Mouse (Mus musculus) lung, adult 2 months (tissue): Measurements from ENCODE around the gene Fam13a. TPM values are rescaled to one million over a fixed set of nuclear protein-coding genes. Genes with fewer than 3 reads are reported as not detected.

ENCODE experiments used
- DNase-seq: peaks from one replicate; pipeline ENCODE4 v3.0.0; 2022
- H3K4me1 ChIP-seq: fragments of 200-500 bp; 2 replicates; pipeline ENCODE4 v1.6.1; 2011; ENCODE audit warnings: low read length; ENCODE audit not compliant: control insufficient read depth, insufficient read depth
- H3K4me3 ChIP-seq: fragments of 200-500 bp; replicated peaks from 2 replicates; pipeline ENCODE3; 2011; ENCODE audit warnings: low read depth, mild to moderate bottlenecking, control low read depth, low read length; ENCODE audit errors: extremely low read depth
- CTCF ChIP-seq: fragments of 200-500 bp; IDR thresholded peaks from 2 replicates; pipeline ENCODE4 v1.5.1; 2011; ENCODE audit warnings: mild to moderate bottlenecking, low read length, control low read depth; ENCODE audit not compliant: insufficient read depth
- POLR2A ChIP-seq: fragments of 200-500 bp; IDR thresholded peaks from 2 replicates; pipeline ENCODE4 v1.6.1; 2011; ENCODE audit warnings: low read depth, mild to moderate bottlenecking, control low read depth, low read length, borderline replicate concordance; ENCODE audit errors: extremely low read depth
- WGBS: fragments of 180-500 bp; shearing (Covaris S2); methylation state at CpG from one replicate; pipeline ENCODE4 v1.1.7; 2018; 5-methylcytosine and 5-hydroxymethylcytosine counted together
- polyA plus RNA-seq: library from polyadenylated mRNA; depleted of rRNA; stranded (reverse); fragments of >200 nt; gene quantifications from 2 replicates; pipeline ENCODE4 v1.2.3, GENCODE M21; 2012; rRNA removed

The Fam13a gene
- 7.8 and 8.4 TPM in 2 replicates for polyA plus RNA-seq

- Histone ChIP-seq H3K4me1 (no peaks in the 10 kb centered on the region; the same call in none of the 2 replicates), H3K4me3 (peak within 1 kb of the TSS; percentile 75)
- TF ChIP-seq POLR2A (peak; percentile 96; the same call in 1 of the 2 replicates), CTCF (no peak)
- DNase-seq = peak; percentile 74
- whole genome bisulfite sequencing = 0% methylated on average over 16 of the region's 16 CpGs
Measured at GRCm38 (mm10) chr6:59024164-59024724, at the start of gene Fam13a. Gene Fam13a, minus strand, starts transcription at chr6:59024549.

- peak; percentile 23 for DNase-seq
- Histone ChIP-seq H3K4me1 (peaks cover 5% of the 10 kb centered on the region), H3K4me3 (no peak overlapping the region)
- TF ChIP-seq CTCF = no peak
- no peak for TF ChIP-seq POLR2A
- 54% methylated on average over 5 of the region's 5 CpGs for WGBS
Measured at GRCm38 (mm10) chr6:59072096-59073060, 48.0 kb upstream of the Fam13a start.

DNA sequence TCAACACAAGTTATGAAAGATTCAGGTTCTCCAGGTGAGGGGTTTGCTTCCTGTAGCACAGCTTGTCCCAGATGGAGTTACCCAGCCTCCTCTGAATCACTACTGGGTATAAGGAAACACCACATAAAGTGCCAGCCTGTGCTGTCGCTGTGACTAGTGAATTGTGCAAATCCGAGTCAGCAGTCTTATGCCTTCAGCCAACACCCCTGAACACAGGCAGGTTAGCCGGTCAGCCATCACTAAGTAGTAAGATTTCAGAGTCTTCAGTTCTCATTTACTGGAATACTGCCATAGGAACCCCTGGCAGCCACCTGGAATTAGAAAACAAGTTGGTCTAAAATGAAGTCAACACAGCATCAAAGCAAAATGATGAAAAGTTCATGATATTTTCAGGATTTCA is 47.3 kb upstream of the Fam13a start:
- H3K4me3 ChIP-seq = no peak overlapping the region
- H3K4me1 ChIP-seq = peaks cover 5% of the 10 kb centered on the region
- WGBS = 63% methylated on average over 3 of the region's 3 CpGs
- DNase-seq = peak; percentile 15
- no peak for TF ChIP-seq POLR2A
- no peak for TF ChIP-seq CTCF

DNA sequence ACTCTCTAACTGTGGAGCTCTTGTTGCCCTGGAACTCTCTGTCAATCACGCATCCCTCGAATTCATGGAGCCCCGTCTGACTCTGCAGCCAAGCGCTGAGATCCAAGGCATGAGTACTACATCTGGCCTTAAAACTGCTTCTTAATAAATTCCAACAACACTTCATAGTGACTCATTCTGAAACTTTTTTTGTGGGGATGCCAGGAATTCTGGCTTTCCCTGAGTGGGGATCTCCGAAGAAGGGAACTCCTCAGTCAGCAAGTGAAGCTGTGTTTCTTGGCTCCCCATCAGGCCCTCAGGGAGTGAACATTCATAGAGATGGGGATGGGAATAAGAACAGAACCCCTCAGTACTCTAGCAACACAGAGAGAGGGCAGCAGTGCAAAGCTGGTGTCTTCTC is 43.8 kb upstream of the Fam13a start:
- no peak for DNase-seq
- peaks cover 5% of the 10 kb centered on the region for H3K4me1 ChIP-seq
- 57% methylated on average over 5 of the region's 5 CpGs for WGBS
- H3K4me3 ChIP-seq = no peak overlapping the region
- no peak for TF ChIP-seq CTCF
- TF ChIP-seq POLR2A = no peak

DNA sequence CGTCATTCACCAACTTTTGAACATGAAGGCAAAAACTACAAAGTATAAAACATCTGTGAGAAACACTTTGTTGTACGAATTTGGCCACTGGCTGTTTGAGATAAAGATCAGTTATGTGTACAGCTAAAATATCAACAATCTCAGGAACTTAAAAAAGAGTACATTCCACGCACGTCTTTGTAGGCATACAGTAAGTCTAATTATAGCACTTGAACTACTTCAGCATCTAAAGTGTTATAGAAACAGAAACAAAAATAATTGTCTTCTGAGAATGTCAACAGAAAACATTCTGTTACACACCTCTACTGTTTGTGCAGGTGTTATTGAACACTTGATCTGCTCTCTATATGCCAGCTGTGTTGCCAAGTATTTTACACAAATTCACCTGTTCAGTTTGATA is 40.1 kb upstream of the Fam13a start:
- Histone ChIP-seq H3K4me3 (no peak overlapping the region), H3K4me1 (peaks cover 3% of the 10 kb centered on the region)
- TF ChIP-seq CTCF = no peak
- no peak for TF ChIP-seq POLR2A
- DNase-seq = no peak
- 32% methylated on average over 4 of the region's 4 CpGs for WGBS

GRCm38 (mm10) chr6:59053232-59053631 is 28.9 kb upstream of the Fam13a start:
- 70% methylated on average over 2 of the region's 2 CpGs for WGBS
- TF ChIP-seq CTCF = no peak
- no peak for TF ChIP-seq POLR2A
- Histone ChIP-seq H3K4me1 (no peaks in the 10 kb centered on the region), H3K4me3 (no peak overlapping the region)
- no peak for DNase-seq

- 48% methylated on average over 1 of the region's 1 CpGs for WGBS
- DNase-seq = no peak
Measured at GRCm38 (mm10) chr6:59039719-59040118, 15.4 kb upstream of the Fam13a start.

GRCm38 (mm10) chr6:59032748-59033147 is 8.4 kb upstream of the Fam13a start:
- WGBS = 66% methylated on average over 5 of the region's 5 CpGs
- TF ChIP-seq POLR2A = no peak
- TF ChIP-seq CTCF = no peak
- Histone ChIP-seq H3K4me1 (no peaks in the 10 kb centered on the region), H3K4me3 (no peak overlapping the region)
- no peak for DNase-seq

More at GRCm38 (mm10) chr6:59039719-59040118, 15.4 kb upstream of the Fam13a start:
- no peak for TF ChIP-seq CTCF
- no peak for TF ChIP-seq POLR2A
- Histone ChIP-seq H3K4me3 (no peak overlapping the region), H3K4me1 (peaks cover 3% of the 10 kb centered on the region; the same call in 1 of the 2 replicates)

GRCm38 (mm10) chr6:59031539-59031938 is 7.2 kb upstream of the Fam13a start:
- TF ChIP-seq CTCF (no peak), POLR2A (no peak)
- H3K4me1 ChIP-seq = no peaks in the 10 kb centered on the region
- WGBS = 67% methylated on average over 6 of the region's 6 CpGs
- no peak for DNase-seq
- H3K4me3 ChIP-seq = no peak overlapping the region
